Mouse (Mus musculus) hindbrain, embryonic 15.5 days (tissue): ENCODE measurements around the gene Rsph10b. TPM values are rescaled to one million over a fixed set of nuclear protein-coding genes. Genes with fewer than 3 reads are reported as not detected.
"Not testable (repeated sequence)": the region's sequence is repeated elsewhere in the genome, so short reads cannot be mapped to it uniquely, and the experiment has no call there.

Experiments
- ATAC-seq: fragments of 200-750 bp; cut with Nextera tagmentation; 2 replicates; pipeline ENCODE4 v1.8.0; 2017; ENCODE audit warnings: low read depth, moderate number of reproducible peaks, moderate TSS enrichment; ENCODE audit not compliant: low FRiP score
- H3K27ac ChIP-seq: fragments of 300-500 bp; sonication (generic); replicated peaks from 2 replicates; pipeline ENCODE4 v1.5.1; 2015; ENCODE audit warnings: mild to moderate bottlenecking, inconsistent platforms
- H3K27me3 ChIP-seq: fragments of 300-500 bp; sonication (generic); 2 replicates; pipeline ENCODE4 v1.6.1; 2015; ENCODE audit warnings: control low read depth, inconsistent platforms
- H3K36me3 ChIP-seq: fragments of 300-500 bp; sonication (generic); 2 replicates; pipeline ENCODE4 v1.6.1; 2015; ENCODE audit warnings: control low read depth, inconsistent platforms
- H3K4me1 ChIP-seq: fragments of 300-500 bp; sonication (generic); replicated peaks from 2 replicates; pipeline ENCODE4 v1.6.1; 2015; ENCODE audit warnings: control low read depth, inconsistent platforms
- H3K4me2 ChIP-seq: fragments of 300-500 bp; sonication (generic); 2 replicates; pipeline ENCODE4 v1.6.1; 2015; ENCODE audit warnings: moderate library complexity, mild to moderate bottlenecking, inconsistent platforms
- H3K4me3 ChIP-seq: fragments of 300-500 bp; sonication (generic); 2 replicates; pipeline ENCODE4 v1.5.1; 2015; ENCODE audit warnings: mild to moderate bottlenecking, inconsistent platforms
- H3K9ac ChIP-seq: fragments of 300-500 bp; sonication (generic); 2 replicates; pipeline ENCODE4 v1.6.1; 2015; ENCODE audit warnings: inconsistent platforms
- H3K9me3 ChIP-seq: fragments of 300-500 bp; sonication (generic); 2 replicates; pipeline ENCODE4 v1.6.1; 2016; ENCODE audit warnings: control low read depth, inconsistent platforms
- WGBS: fragments of 180-500 bp; shearing (Covaris S2); methylation state at CpG from one replicate; pipeline ENCODE4 v1.1.7; 2015; 5-methylcytosine and 5-hydroxymethylcytosine counted together
- polyA plus RNA-seq: library from polyadenylated mRNA; unstranded; fragments of >200 nt; fragmentation: Nextera tagmentation; extraction: Ambion mirVana; gene quantifications from 2 replicates; pipeline ENCODE4 v1.2.1, GENCODE M21; 2015

The Rsph10b gene
- polyA plus RNA-seq, 1 experiment from 2014 or later: 5.2 TPM

GRCm38 (mm10) chr5:144002461-144003192, 69.8 kb downstream of the Rsph10b start:
- Histone ChIP-seq H3K9me3 (no peaks in the 10 kb centered on the region), H3K9ac (no peak overlapping the region), H3K4me3 (no peak overlapping the region), H3K4me2 (no peak overlapping the region), H3K36me3 (peaks cover 77% of the 10 kb centered on the region), H3K27ac (no peak overlapping the region), H3K27me3 (no peaks in the 10 kb centered on the region), H3K4me1 (no peaks in the 10 kb centered on the region)
- 93% methylated on average over 15 of the region's 15 CpGs for WGBS
- ATAC-seq: no peak

DNA sequence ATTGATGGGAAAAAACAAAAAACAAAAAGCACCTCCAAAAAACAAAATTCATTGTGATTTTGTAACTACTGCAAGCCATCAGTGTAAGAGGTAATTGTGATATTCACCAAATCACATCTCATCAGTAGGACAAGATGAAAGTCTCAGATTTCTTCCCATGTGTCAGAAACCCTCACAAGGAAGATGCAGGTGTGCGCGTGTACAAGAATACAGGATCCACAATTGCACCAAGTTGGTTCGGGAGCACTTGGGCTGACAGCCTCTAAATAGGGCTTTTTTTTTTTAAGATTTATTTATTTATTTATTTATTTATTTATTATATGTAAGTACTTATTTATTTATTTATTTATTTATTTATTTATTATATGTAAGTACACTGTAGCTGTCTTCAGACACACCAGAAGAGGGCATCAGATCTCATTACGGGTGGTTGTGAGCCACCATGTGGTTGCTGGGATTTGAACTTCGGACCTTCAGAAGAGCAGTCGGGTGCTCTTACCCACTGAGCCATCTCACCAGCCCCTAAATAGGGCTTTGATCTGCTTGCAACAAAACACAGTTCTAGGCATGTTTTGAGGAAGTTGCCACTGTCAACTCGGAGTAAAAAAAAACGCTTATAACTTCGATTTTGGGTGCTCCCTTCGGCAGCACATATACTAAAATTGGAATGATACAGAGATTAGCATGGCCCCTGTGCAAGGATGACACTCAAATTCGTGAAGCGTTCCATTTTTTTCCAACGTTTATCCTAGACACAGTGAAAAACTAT, 80.7 kb downstream of the Rsph10b start:
- Histone ChIP-seq H3K9ac (0 out of 2 replicates have a peak overlapping the region, but pooled peaks have one; percentile 87), H3K4me3 (peak overlapping the region; percentile 79), H3K4me2 (peak overlapping the region; percentile 62), H3K36me3 (peaks cover 34% of the 10 kb centered on the region)
- ATAC-seq, H3K9me3 ChIP-seq, H3K27me3 ChIP-seq, H3K27ac ChIP-seq, H3K4me1 ChIP-seq: not testable (repeated sequence)
- 65% methylated on average over 13 of the region's 13 CpGs for WGBS

- WGBS: 3% methylated on average over 37 of the region's 47 CpGs
- H3K9ac ChIP-seq: peak within 1 kb of the TSS; percentile 87
- no peaks in the 10 kb centered on the region for H3K9me3 ChIP-seq
- H3K4me3 ChIP-seq: peak within 1 kb of the TSS; percentile 79
- H3K27ac ChIP-seq: peak within 1 kb of the TSS; percentile 82
- H3K4me2 ChIP-seq: peak within 1 kb of the TSS; percentile 62
- H3K4me1 ChIP-seq: peaks cover 5% of the 10 kb centered on the region
- ATAC-seq: peak; percentile 99
- peaks cover 22% of the 10 kb centered on the region for H3K36me3 ChIP-seq
- no peaks in the 10 kb centered on the region for H3K27me3 ChIP-seq
Observed at GRCm38 (mm10) chr5:144014551-144015311, 81.9 kb downstream of the Rsph10b start, which contains the start of gene Ccz1. Gene Ccz1, minus strand, starts transcription at chr5:144014877.

DNA sequence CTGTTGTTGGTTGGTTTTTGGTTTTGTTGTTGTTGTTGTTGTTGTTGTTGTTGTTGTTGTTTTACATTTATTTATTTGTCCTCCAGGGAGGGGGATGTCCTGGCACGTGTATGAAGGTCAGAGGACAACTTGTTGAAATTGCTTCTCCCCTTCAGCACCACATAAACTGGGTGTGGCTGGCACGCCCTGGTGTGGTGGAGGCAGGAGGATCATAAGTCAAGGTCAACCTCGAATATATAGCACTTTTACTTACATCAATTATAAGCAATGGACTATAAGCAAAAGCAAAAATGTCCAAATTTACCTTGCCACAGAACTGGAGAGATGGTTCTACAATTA, 82.4 kb downstream of the Rsph10b start:
- no peak for ATAC-seq
- Histone ChIP-seq H3K4me1 (peaks cover 5% of the 10 kb centered on the region), H3K4me3 (peak overlapping the region; percentile 79), H3K27me3 (no peaks in the 10 kb centered on the region), H3K36me3 (peaks cover 19% of the 10 kb centered on the region), H3K4me2 (peak overlapping the region; percentile 62), H3K9me3 (no peaks in the 10 kb centered on the region), H3K27ac (no peak overlapping the region), H3K9ac (no peak overlapping the region)
- 79% methylated on average over 3 of the region's 3 CpGs for WGBS

GRCm38 (mm10) chr5:144015845-144016244, 83.0 kb downstream of the Rsph10b start:
- H3K27ac ChIP-seq: no peak overlapping the region
- no peak overlapping the region for H3K9ac ChIP-seq
- no peaks in the 10 kb centered on the region for H3K27me3 ChIP-seq
- WGBS: 94% methylated on average over 9 of the region's 9 CpGs
- H3K9me3 ChIP-seq: no peaks in the 10 kb centered on the region
- no peak overlapping the region for H3K4me3 ChIP-seq
- no peak overlapping the region for H3K4me2 ChIP-seq
- H3K36me3 ChIP-seq: peaks cover 13% of the 10 kb centered on the region
- peaks cover 5% of the 10 kb centered on the region for H3K4me1 ChIP-seq
- ATAC-seq: no peak

DNA sequence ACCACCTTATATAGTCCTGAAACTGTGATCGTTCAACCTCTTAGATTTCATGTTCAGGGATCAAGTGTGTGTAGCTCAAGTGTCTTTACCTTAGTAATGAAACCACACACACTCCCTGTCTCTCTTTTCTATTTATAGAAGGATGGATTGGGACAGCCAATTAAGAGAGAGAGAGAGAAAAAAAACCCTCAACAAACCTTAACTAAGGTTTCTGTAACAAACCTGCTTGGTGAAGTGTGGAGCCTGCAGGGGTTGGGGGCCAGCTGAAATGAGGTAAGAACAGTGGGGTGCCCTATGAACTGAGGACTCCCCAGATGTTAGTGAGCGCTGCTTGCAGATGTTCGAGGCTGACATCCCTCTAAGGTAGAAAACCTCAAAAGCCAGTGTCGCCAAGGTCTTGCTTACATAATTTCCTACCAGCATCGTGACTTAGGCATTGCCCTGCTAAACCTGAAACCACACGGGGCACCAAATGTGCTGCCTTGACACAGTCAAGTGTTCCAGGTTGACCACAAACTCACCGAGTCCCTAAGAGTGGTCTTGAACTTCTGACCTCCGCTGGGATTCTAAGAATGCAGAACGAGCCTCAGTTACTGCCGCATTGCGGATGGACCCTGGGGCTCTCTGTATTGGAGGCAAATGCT, 93.9 kb downstream of the Rsph10b start, which contains the start of gene Ocm:
Ocm (minus strand) TSS at position 51 of the 644 bp plus-strand sequence.
- 78% methylated on average over 11 of the region's 11 CpGs for WGBS
- Histone ChIP-seq H3K27me3 (no peaks in the 10 kb centered on the region), H3K27ac (no peak within 1 kb of the TSS), H3K9ac (no peak within 1 kb of the TSS), H3K4me2 (no peak within 1 kb of the TSS), H3K4me3 (no peak within 1 kb of the TSS), H3K36me3 (no peaks in the 10 kb centered on the region), H3K9me3 (no peaks in the 10 kb centered on the region), H3K4me1 (no peaks in the 10 kb centered on the region)
- ATAC-seq: no peak

- Histone ChIP-seq H3K9me3 (no peaks in the 10 kb centered on the region), H3K27me3 (no peaks in the 10 kb centered on the region), H3K27ac (no peak overlapping the region), H3K4me2 (no peak overlapping the region), H3K9ac (no peak overlapping the region), H3K4me1 (no peaks in the 10 kb centered on the region), H3K4me3 (no peak overlapping the region), H3K36me3 (no peaks in the 10 kb centered on the region)
- no peak for ATAC-seq
- 86% methylated on average over 7 of the region's 7 CpGs for WGBS
Observed at GRCm38 (mm10) chr5:144032491-144032890, 99.7 kb downstream of the Rsph10b start.

DNA sequence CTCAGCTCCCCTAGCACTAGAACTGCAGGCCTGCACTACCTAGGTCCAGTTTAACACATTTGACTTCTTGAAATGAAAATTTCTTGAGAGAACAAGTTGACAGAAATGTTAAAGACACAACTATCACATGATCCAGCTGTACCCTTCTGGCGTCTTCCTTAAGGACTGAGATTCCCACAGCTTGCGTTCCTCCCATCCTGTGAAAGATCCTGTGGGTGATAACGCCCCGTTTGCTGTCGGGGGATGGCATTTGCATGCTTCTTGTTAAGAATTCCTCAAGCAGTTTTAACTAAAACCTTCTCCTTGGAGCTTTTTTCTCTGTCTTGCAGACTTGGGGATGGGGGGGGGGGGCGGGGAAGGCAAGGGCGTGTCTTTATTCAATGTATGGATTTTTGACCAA, 101.7 kb downstream of the Rsph10b start:
- Histone ChIP-seq H3K4me2 (no peak overlapping the region), H3K9me3 (no peaks in the 10 kb centered on the region), H3K27me3 (no peaks in the 10 kb centered on the region), H3K27ac (no peak overlapping the region), H3K36me3 (no peaks in the 10 kb centered on the region), H3K4me1 (no peaks in the 10 kb centered on the region), H3K9ac (no peak overlapping the region), H3K4me3 (no peak overlapping the region)
- WGBS: 82% methylated on average over 7 of the region's 7 CpGs
- ATAC-seq: no peak

Other genes with a start within 250 kb of the Rsph10b start
- gene Usp42, start 200.8 kb upstream of the Rsph10b start, polyA plus RNA-seq: 27.3 and 28.1 TPM in 2 replicates
- gene Eif2ak1, start 115.2 kb upstream of the Rsph10b start, polyA plus RNA-seq: 43.3 and 49.0 TPM in 2 replicates
- gene Ankrd61, start 35.4 kb upstream of the Rsph10b start, polyA plus RNA-seq: 0.21 and 0.36 TPM in 2 replicates
- gene Aimp2, start 23.2 kb upstream of the Rsph10b start, polyA plus RNA-seq: 88.8 and 89.5 TPM in 2 replicates
- 26.8 and 31.0 TPM in 2 replicates for gene Pms2, start 23.1 kb upstream of the Rsph10b start, polyA plus RNA-seq
- gene Gm42421, start 4.9 kb upstream of the Rsph10b start, polyA plus RNA-seq: 1.5 and 2.6 TPM in 2 replicates
- 71.7 and 78.1 TPM in 2 replicates for gene Ccz1, start 81.8 kb downstream of the Rsph10b start, polyA plus RNA-seq
- 0.43 TPM in 1 of 2 replicates, not detected in the other for gene Ocm, start 93.6 kb downstream of the Rsph10b start, polyA plus RNA-seq
- 9.3 and 10.2 TPM in 2 replicates for gene Lmtk2, start 167.4 kb downstream of the Rsph10b start, polyA plus RNA-seq